Mouse (Mus musculus): ENCODE measurements around the gene Tmem56.

Gene Tmem56

DNA sequence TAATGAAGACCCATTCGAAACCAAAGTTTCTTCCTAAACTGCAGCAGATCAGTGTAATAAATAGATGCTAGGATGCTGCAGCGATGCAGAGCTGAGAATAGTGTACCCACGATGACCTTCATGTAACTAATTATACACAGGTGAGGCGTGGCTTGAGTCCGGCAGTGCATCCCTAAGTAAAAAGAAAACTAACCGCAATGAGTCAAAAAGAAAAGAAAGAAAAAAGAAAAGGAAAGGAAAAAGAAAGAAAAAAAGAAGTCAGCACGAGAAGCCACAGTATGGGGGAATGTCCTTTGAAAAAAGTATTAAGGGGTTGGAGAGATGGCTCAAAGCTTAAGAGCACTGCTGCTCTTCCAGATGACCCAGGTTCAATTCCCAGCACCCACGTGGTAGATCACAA is 58.1 kb downstream of the Tmem56 start:
- DNase-seq, result no peak

DNA sequence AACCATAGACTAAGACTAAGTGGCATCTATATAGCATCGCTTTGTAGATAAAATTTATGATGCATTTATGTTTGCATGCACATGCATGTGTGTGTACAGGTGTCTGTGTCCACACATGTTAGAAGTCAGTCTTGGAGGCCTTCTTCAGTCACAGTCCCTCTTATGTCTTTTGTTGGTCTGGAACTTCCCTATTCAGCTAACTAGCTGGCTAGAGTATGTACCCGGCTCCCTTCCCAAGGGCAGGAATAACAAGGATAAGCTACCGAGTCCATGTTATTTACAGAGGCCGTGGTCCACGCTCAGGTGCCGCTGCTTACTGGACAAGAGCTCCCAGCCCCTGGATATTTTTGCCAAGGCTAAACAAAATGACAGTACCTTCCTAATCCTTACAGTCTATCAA is 58.7 kb downstream of the Tmem56 start:
- DNase-seq, result no peak

DNA sequence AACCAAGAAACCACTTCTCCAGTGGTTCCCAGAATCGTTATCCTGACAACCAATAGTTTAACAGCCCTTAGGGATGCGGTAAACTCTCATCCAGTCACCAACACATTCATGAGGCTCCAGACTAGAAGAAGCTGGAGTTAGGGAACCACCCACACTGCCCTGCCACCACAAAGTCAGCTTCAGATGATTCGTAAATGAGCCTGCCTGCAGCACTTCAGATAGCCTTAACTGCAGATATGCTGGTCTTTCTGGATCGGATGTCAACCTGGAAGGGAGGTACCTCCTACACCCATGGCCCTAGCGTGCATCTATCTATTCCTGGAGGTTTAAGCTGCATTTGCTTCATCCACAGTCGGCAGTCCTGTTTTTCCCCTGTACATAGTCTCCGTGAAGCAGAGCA is 60.9 kb downstream of the Tmem56 start:
- no peak for DNase-seq

GRCm38 (mm10) chr3:121217011-121217410 is 65.9 kb downstream of the Tmem56 start:
- DNase-seq, result no peak

DNA sequence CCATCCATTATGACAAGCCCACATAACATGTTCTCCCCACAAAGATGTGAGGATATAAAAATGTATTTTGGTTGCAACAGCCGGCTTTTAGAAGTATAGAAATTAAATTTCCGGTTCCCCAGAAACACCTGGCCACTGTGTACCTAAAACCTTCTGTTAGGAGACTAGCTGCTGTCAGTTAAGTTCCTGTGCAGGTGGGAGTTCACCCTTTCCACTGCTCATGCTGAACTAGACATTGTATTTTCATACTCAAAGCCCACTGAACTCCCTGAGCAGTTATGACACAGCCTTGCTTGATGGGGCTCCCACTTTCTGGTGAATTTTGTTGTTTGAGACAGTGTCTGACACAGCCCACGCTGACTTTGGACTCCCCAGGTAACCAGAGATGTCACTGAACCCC is 69.4 kb downstream of the Tmem56 start:
- no peak for DNase-seq

GRCm38 (mm10) chr3:121212156-121212555 is 70.7 kb downstream of the Tmem56 start:
- DNase-seq, result no peak

GRCm38 (mm10) chr3:121208994-121209393 is 73.9 kb downstream of the Tmem56 start:
- DNase-seq, result no peak

DNA sequence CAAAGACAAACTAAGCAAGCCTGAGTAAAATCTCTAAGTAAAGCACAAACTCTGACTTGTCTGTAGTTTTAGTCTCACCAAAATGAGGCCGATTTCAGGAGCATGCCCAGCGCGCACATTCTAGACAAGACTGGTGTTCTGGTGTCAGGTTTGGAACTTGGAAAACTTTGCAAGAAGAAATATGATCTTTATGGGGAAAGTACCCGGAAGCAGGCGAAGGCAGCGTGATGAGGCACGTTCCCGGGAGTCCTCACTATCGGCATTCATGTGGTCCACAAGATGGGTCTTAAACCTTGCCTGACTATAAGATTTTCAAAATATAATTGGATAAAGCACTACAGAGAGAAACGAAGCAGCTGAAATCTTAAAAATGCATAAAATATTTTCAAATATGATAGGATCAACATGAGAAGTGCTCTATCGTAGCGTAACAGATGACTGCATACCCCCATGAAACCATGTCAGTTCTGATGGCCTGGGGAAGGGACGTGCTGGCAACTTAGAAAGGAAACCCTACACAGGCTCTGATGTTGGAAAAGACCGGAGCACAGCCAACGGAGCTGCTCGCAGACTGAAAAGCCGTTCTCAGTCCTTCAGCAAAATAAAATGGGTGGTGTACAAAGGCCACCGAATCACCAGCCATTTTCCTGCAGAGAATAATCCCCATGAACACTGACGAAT is 76.6 kb downstream of the Tmem56 start:
- no peak for DNase-seq

GRCm38 (mm10) chr3:121202638-121203037 is 80.3 kb downstream of the Tmem56 start:
- no peak for DNase-seq

DNA sequence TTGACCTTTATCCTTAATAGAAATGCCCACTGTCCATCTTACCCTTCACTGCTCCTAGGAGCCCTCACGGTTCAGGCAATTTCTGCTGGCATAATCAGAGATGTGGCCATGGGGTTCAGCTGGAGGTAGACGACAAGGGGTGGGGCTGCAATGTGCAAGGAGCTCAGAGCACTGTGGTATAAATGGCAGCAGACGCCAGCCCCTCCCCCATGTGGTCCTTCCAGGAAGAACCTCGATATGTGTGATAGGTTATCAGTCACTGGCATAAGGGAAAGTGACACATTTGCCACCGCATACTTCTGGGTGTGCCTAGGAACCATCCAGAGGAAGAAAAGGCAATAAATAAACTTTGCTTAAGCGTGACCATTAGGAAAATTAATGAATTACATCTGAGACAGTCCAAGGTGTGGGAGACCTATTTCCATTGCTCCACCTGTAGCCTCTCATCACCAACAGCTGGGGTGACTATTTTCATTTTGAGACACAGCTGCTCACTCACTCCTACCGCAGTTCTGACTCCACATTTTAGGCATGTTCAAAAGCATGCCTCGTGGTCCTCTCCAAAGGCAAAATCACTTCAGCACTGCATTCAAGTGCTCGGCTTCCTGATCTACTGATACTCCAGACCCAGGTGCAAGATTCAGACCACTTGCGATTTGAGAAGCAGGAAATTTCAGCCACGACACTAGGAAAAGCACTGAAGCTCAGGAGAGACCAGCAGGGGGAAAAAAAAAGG is 81.7 kb downstream of the Tmem56 start:
- DNase-seq, result no peak

GRCm38 (mm10) chr3:121189199-121189598 is 93.7 kb downstream of the Tmem56 start:
- peak; percentile 19 for DNase-seq

DNA sequence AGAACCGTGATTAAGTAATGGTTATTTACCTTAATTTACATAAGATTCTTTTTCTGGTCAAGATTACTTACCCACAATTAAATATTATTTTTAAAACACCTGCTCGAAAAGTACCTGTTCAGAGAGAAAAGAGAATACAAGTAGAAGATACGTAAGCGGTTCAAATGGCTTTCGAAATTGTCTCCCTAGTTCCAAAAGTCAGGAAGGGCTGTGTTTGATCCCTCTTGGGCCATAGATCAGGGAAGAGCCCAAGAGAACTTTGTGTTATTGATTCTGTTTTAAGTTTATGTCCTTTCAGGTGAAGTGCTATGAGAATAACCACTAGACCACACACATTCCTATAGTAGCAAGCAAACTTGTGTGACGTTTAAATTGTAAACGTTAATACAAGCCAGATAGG is 95.4 kb downstream of the Tmem56 start:
- no peak for DNase-seq

DNA sequence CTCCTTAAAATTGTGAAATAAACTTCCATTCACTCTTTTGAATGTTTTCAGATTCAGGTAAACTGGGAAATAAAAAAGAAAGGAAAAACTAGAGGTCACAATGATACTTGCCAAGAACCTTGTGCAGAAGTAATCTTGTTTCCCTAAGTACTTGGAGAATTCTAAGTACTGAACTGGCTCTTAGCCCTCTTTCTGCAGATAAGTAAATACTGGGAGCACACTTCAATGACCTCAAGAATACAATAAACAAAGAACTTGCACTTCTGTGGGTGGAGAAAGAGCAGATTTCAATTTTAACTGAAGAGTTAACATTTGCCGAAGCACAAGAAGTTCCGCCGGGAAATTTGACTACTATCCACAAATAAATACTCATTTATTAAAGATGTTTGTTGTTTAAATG is 96.0 kb downstream of the Tmem56 start:
- DNase-seq, result peak; percentile 33

DNA sequence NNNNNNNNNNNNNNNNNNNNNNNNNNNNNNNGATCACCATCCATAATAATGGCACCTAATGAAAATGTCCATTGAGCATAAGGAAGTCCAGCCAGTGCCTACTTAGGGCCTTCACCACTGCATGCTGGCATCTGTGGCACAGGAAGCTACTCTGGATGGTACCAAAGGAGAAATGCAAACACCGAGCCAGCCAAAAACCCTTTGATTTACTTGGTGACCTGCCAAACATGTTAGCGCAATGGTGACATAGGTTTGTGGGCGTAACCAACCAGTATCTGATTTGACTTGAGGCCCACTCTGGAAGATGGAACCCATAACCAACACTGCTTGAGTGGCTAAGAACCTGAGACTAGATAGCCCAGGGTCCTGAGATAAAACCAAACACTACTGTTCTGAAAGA is 97.7 kb downstream of the Tmem56 start:
- no peak for DNase-seq

- no peak for DNase-seq
These were observed 106.9 kb downstream of the Tmem56 start for GRCm38 (mm10) chr3:121176011-121176410.

GRCm38 (mm10) chr3:121174248-121174945 is 108.5 kb downstream of the Tmem56 start:
- no peak for DNase-seq

- no peak for DNase-seq
These were observed 110.2 kb downstream of the Tmem56 start for GRCm38 (mm10) chr3:121172718-121173117.

DNA sequence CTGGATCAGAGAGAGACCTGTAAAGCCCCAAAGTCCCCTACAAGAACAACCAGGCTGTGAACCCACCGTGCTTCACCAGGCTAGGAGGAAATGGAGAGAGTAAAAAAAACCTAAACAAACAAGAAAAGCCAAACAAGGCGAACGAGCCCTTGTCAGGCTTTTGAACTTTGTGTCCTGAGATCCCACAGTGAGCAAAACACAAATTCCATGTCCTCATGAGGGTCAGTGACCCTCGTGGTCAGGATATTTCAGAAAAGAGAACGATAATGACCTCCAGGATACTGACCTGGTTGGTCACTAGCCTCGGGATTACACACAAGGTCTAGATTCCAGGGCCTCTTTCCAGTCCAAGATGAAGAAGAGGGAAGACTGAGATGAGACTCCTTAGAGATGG is 111.0 kb downstream of the Tmem56 start:
- DNase-seq, result no peak

- peak; percentile 92 for DNase-seq
These were observed 111.5 kb downstream of the Tmem56 start, which contains the start of gene Rwdd3 for GRCm38 (mm10) chr3:121171243-121171871. Gene Rwdd3 (minus strand): TSS chr3:121171695.

DNA sequence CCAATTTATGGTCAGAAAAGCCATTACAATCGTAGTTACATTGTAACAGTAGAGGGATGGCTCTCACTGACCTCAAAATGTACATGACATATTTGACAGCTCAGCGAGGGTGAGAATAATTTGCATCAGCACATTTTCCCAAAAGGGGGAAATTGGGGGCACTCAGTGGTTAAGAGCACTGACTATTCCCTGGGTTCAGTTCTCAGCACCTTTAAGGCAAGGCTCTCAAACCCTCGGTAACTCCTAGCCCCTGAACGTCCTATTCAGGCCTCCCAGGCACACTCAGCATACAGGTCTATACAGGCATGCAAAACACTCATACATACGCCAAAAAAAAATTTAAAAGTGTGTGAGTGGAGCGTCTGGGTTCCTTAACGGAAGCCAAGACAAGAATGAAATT is 112.3 kb downstream of the Tmem56 start:
- DNase-seq, result no peak

DNA sequence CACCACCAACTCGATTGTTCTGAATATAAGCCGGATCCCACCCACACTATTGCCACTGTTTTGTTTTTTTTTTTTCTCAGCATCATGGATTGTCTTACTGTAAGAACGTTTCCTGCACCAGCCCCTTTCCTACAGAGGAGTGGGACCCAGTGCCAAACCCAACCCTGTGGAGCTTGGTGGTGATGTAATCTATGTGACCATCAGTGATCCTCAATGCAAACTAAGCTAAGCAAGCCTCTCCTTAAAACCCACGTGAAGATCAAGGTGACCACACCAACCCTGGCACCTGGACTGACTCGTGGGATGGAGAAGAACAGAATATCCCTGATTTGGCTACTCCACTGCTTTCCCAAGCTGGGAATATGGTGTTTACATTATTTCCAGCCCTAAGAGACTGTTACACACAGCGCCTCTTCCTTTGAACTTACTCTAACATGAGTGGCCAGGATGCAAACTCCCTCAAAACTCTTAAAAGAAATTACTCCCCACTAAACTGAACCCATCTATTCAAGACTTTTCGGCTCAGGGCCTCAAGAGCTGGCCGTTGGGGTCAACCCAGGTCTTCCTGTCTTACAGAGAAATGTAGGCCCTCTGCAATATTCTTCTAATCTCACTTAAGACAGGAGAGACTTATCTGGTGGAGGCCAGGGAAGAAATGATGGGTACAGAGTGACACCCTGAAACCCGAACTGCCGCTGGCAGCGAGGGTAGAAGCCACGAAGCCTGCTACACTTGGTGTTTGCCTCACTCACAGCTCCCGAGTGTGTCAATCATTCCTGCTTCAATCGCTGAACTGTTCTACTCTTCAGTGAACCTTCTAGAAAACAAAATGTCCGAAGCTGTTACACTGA is 113.6 kb downstream of the Tmem56 start:
- DNase-seq, result no peak

- no peak for DNase-seq
These were observed 114.3 kb downstream of the Tmem56 start for GRCm38 (mm10) chr3:121168581-121168980.
